Mouse (Mus musculus): Measurements from ENCODE around the gene Vmn1r4. TPM values are rescaled to one million over a fixed set of nuclear protein-coding genes. Genes with fewer than 3 reads are reported as not detected.

Gene Vmn1r4
- total RNA-seq, 4 experiments from 2014 or later, result 0.19 TPM; not detected in 3

GRCm38 (mm10) chr6:56916279-56916678, 7.5 kb upstream of the Vmn1r4 start:
- no peak for DNase-seq (ENCODE audit: low spot score in 2 of 2)

GRCm38 (mm10) chr6:56917578-56918368, 6.0 kb upstream of the Vmn1r4 start:
- DNase-seq (ENCODE audit: low spot score in 2 of 2), result no peak

GRCm38 (mm10) chr6:56919330-56920044, 4.3 kb upstream of the Vmn1r4 start:
- DNase-seq (ENCODE audit: low spot score in 2 of 2), result no peak

- no peak for DNase-seq (ENCODE audit: low spot score in 2 of 2)
These were observed 3.4 kb upstream of the Vmn1r4 start for GRCm38 (mm10) chr6:56920222-56921092.

GRCm38 (mm10) chr6:56923331-56923725, 487 bp upstream of the Vmn1r4 start:
- DNase-seq (ENCODE audit: low spot score in 2 of 2), result no peak

- no peak for DNase-seq (ENCODE audit: low spot score in 2 of 2)
These were observed 8.0 kb downstream of the Vmn1r4 start for GRCm38 (mm10) chr6:56931648-56932415.

GRCm38 (mm10) chr6:56932464-56932863, 8.6 kb downstream of the Vmn1r4 start:
- no peak for DNase-seq (ENCODE audit: low spot score in 2 of 2)

GRCm38 (mm10) chr6:56934366-56934765, 10.6 kb downstream of the Vmn1r4 start:
- no peak for DNase-seq (ENCODE audit: low spot score in 2 of 2)

GRCm38 (mm10) chr6:56956436-56956835, 32.6 kb downstream of the Vmn1r4 start:
- no peak for DNase-seq (ENCODE audit: low spot score in 2 of 2)

- DNase-seq (ENCODE audit: low spot score in 2 of 2), result no peak
These were observed 46.2 kb downstream of the Vmn1r4 start, which contains the start of gene Vmn1r5 for GRCm38 (mm10) chr6:56969973-56970372. TSS of gene Vmn1r5 (plus strand) at chr6:56970273.

- no peak for DNase-seq (ENCODE audit: low spot score in 2 of 2)
These were observed 73.1 kb downstream of the Vmn1r4 start, which contains the start of gene Vmn1r6 for GRCm38 (mm10) chr6:56996943-56997342. TSS of gene Vmn1r6 (plus strand) at chr6:56997243.

Other genes starting within 250 kb of the Vmn1r4 start
- gene Lsm5, start 219.3 kb upstream of the Vmn1r4 start, total RNA-seq (2022), result 10 to 100 TPM in 3 of 4 experiments, 1 to 10 TPM in 1; 8.4 to 16.6 (median 14.0) TPM
- gene Avl9, start 209.1 kb upstream of the Vmn1r4 start, total RNA-seq (2022), result 1 to 10 TPM; 2.5 to 5.7 (median 3.3) TPM
- gene Kbtbd2, start 126.2 kb upstream of the Vmn1r4 start, total RNA-seq (2022), result 10 to 100 TPM; 22.5 to 29.1 (median 23.6) TPM
- gene Fkbp9, start 92.0 kb upstream of the Vmn1r4 start, total RNA-seq (2022), result 10 to 100 TPM; 58.9 to 65.0 (median 60.8) TPM
- gene Nt5c3, start 83 bp upstream of the Vmn1r4 start, total RNA-seq (2022), result 10 to 100 TPM; 42.6 to 57.6 (median 54.1) TPM
- gene Vmn1r5, start 46.3 kb downstream of the Vmn1r4 start, total RNA-seq (2022), result not detected
- gene Vmn1r6, start 73.2 kb downstream of the Vmn1r4 start, total RNA-seq (2022), result not detected
- not detected for gene Vmn1r7, start 101.3 kb downstream of the Vmn1r4 start, total RNA-seq (2022)
- gene Vmn1r8, start 108.3 kb downstream of the Vmn1r4 start, total RNA-seq (2022), result not detected
- gene Vmn1r9, start 142.8 kb downstream of the Vmn1r4 start, total RNA-seq (2022), result not detected
- not detected for gene Vmn1r10, start 185.4 kb downstream of the Vmn1r4 start, total RNA-seq (2022)
- not detected for gene Vmn1r11, start 209.4 kb downstream of the Vmn1r4 start, total RNA-seq (2022)
- gene Vmn1r12, start 232.9 kb downstream of the Vmn1r4 start, total RNA-seq (2022), result not detected